Mouse (Mus musculus) thymus, adult 2 months (tissue): ENCODE results near the gene Cnfn.
"Not testable (repeated sequence)": the region's sequence is repeated elsewhere in the genome, so short reads cannot be mapped to it uniquely, and the experiment has no call there.

Experiments
- CTCF ChIP-seq: fragments of 200-500 bp; IDR thresholded peaks from 2 replicates; pipeline ENCODE4 v1.5.1; 2012; ENCODE audit warnings: mild to moderate bottlenecking, control low read depth, low read length, moderate library complexity, borderline replicate concordance; ENCODE audit not compliant: control insufficient read depth, poor library complexity, insufficient read depth; ENCODE audit errors: extremely low read depth
- POLR2A ChIP-seq: fragments of 200-500 bp; IDR thresholded peaks from 2 replicates; pipeline ENCODE4 v1.6.1; 2012; ENCODE audit warnings: mild to moderate bottlenecking, low read length, control low read depth, moderate library complexity; ENCODE audit not compliant: control insufficient read depth, poor library complexity, insufficient read depth; ENCODE audit errors: extremely low read depth

DNA sequence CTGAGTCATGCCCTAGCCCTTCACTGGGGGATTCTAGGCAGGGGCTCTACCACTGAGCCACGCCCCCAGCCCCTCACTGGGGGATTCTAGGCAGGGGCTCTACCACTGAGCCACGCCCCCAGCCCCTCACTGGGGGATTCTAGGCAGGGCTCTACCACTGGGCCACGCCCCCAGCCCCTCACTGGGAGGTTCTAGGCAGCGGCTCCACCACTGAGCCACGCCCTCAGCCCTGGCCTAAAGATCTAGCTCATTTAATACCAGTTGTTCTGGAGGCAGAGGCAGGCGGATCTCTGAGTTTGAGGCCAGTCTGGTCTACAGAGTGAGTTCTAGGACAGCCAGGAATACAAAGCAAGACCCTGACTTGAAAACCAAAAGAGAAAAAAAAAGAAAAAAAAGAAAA lies 44.1 kb downstream of the Cnfn start:
- not testable (repeated sequence) for TF ChIP-seq POLR2A, CTCF
